Comparison of ENCODE assay signal across 1 mouse cellular context in the genomic region with DNA sequence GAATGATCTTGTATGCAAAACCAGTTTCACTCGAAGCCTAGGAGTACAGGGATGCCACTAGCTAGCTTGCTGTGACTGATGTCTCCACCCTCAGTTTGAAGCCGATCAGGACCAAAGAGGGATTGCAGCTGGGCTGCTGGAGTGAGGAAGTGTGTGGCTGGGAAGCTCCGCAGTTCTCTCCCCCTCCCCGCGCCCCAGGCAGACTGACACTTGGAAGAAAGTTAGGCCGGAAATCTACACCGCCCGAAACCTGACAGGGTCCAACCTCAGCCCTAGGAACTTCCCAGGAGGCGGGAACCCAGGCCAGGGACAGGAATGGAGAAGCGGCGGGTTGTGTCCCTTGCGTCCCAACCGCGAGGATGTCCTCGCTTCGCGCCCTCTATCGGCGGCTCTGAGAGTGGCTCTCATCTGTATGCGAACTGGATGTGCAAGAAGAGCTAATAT.
TF ChIP-seq lines count a peak whose summit lies in the region.

No protein-coding gene starts in this region.

TF ChIP-seq in CH12.LX, 34 proteins besides CTCF, POLR2A, EP300 and RAD21 (continued from another document):
- no peak for TF ChIP-seq JUN (IDR thresholded peaks at IDR 0.05; ENCODE audit: insufficient read depth, low read depth, low read length)
- peak; percentile 55; the same call in 1 of the 2 replicates for TF ChIP-seq ELF1 (IDR thresholded peaks at IDR 0.05; ENCODE audit: low read depth, low read length)
- no peak for TF ChIP-seq SIN3A (IDR thresholded peaks at IDR 0.05; ENCODE audit: low read length)
- no peak for TF ChIP-seq KAT2A (IDR thresholded peaks at IDR 0.05; ENCODE audit: insufficient replicate concordance, low read length)
- no peak for TF ChIP-seq PAX5 (IDR thresholded peaks at IDR 0.05; ENCODE audit: low read length)
